Mouse (Mus musculus): ENCODE data around the gene St3gal5. TPM values are rescaled to one million over a fixed set of nuclear protein-coding genes. Genes with fewer than 3 reads are reported as not detected.

The St3gal5 gene
- total and polyA plus RNA-seq, 3 experiments: 24.4 to 51.8 TPM; not detected in 1

DNA sequence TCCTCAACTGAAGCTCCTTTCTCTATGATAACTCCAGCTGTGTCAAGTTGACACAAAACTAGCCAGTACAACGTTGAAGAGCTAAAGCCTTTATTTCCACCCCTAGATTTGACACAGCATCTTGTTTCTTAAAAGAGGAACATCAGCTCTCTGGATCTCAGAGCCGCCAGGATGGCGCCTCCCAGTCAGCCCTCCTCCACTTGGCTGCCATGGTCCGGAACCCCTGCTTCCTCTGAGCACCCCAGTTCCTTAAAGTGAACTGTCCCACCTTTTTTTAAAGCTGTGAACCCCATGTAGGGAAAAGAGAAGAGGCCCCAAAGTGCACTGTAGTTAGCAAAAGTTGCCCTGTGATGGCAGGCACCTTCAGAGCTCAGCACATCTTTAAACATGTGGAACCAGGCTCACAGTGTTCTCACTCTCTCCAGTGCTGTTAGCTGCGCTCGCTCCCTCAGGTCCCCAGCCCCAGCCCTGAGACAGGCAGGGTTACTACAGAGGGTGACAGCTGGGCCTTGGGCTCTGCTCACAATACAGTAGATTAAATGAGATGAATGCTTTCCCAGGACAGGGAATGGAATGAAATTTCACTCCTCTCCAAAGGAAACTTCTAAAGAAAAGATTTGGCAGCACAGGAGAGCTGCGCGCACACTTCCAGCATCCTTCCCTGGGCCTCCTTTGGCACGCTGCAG, 42.3 kb downstream of the St3gal5 start:
- no peaks in the 10 kb centered on the region for H3K79me2 ChIP-seq (ENCODE audit: control insufficient read depth, insufficient read depth, low read length, poor library complexity)
- peak; percentile 73 for DNase-seq (ENCODE audit: low read depth, low spot score)
- H3K36me3 ChIP-seq (ENCODE audit: control insufficient read depth in 1 of 2, insufficient read depth in 2 of 2, low read length in 2 of 2): peaks cover 1 to 37% of the 10 kb centered on the region in 2 experiments
- H3K27ac ChIP-seq (ENCODE audit: control insufficient read depth, low read depth, low read length): peak overlapping the region; percentile 68
- H3K27me3 ChIP-seq (ENCODE audit: control insufficient read depth in 1 of 2, insufficient read depth in 2 of 2, low read length in 2 of 2): no peaks in the 10 kb centered on the region
- H3K9ac ChIP-seq (ENCODE audit: control insufficient read depth, low read depth, low read length, poor library complexity, severe bottlenecking): no peak overlapping the region
- TF ChIP-seq KAT2A (conservative IDR thresholded peaks at IDR 0.05; ENCODE audit: low read depth, low read length): no peak
- peak; percentile 41; the same call in 1 of the 2 replicates for TF ChIP-seq ZNF384 (IDR thresholded peaks at IDR 0.05; ENCODE audit: low read depth, low read length)
- TF ChIP-seq EP300 (IDR thresholded peaks at IDR 0.05; ENCODE audit: low read depth in 1 of 2, low read length in 2 of 2): 0 out of 4 replicates have a peak, but pooled peaks have one; percentile 5 to 13
- H3K4me1 ChIP-seq (ENCODE audit: control insufficient read depth in 1 of 2, insufficient read depth in 2 of 2, low read length in 2 of 2): peaks cover 8 to 35% of the 10 kb centered on the region in 2 experiments
- no peak overlapping the region for H3K4me3 ChIP-seq (ENCODE audit: control insufficient read depth in 1 of 2, insufficient read depth in 1 of 2, low read depth in 2 of 2, low read length in 2 of 2)
- H3K9me3 ChIP-seq (replicated peaks; ENCODE audit: insufficient read depth, low read length): no peaks in the 10 kb centered on the region

DNA sequence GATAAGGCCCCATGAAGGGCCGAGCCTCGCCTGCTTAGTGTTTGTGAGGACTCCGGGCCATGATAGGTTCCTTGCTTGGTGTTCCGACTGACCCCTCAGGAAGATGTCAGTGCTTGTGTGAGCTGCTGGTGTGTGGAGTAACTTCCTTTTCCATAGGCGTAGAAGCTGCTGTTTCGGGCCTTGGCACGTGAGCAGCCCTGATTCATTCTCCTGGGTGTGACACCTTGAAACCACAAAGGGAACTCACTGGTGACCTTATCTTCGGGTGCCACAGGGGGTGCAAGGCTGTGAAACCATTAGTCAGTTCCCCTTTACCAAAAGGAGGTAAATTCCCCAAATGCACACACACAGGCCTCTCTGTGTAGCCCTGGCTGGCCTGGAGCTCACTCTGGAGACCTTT, 43.0 kb downstream of the St3gal5 start:
- H3K9me3 ChIP-seq (replicated peaks; ENCODE audit: insufficient read depth, low read length): no peaks in the 10 kb centered on the region
- H3K9ac ChIP-seq (ENCODE audit: control insufficient read depth, low read depth, low read length, poor library complexity, severe bottlenecking): no peak overlapping the region
- H3K79me2 ChIP-seq (ENCODE audit: control insufficient read depth, insufficient read depth, low read length, poor library complexity): no peaks in the 10 kb centered on the region
- H3K36me3 ChIP-seq (ENCODE audit: control insufficient read depth in 1 of 2, insufficient read depth in 2 of 2, low read length in 2 of 2): peaks cover 1 to 31% of the 10 kb centered on the region in 2 experiments
- peak; percentile 95 for DNase-seq (ENCODE audit: low read depth, low spot score)
- no peaks in the 10 kb centered on the region for H3K27me3 ChIP-seq (ENCODE audit: control insufficient read depth in 1 of 2, insufficient read depth in 2 of 2, low read length in 2 of 2)
- H3K4me1 ChIP-seq (ENCODE audit: control insufficient read depth in 1 of 2, insufficient read depth in 2 of 2, low read length in 2 of 2): peaks cover 4 to 28% of the 10 kb centered on the region in 2 experiments; a peak in 3 of 4 replicates
- H3K4me3 ChIP-seq (ENCODE audit: control insufficient read depth in 1 of 2, insufficient read depth in 1 of 2, low read depth in 2 of 2, low read length in 2 of 2): no peak overlapping the region
- H3K27ac ChIP-seq (ENCODE audit: control insufficient read depth, low read depth, low read length): peak overlapping the region; percentile 68
- no peak for TF ChIP-seq ZC3H11A (IDR thresholded peaks at IDR 0.05; ENCODE audit: low read depth, low read length)
- TF ChIP-seq NRF1 (IDR thresholded peaks at IDR 0.05; ENCODE audit: insufficient read depth, low read depth, low read length, poor library complexity, severe bottlenecking): no peak
- no peak for TF ChIP-seq ELF1 (IDR thresholded peaks at IDR 0.05; ENCODE audit: low read depth, low read length)
- TF ChIP-seq MYC (IDR thresholded peaks at IDR 0.05; ENCODE audit: low read depth, low read length): peak; percentile 86
- no peak for TF ChIP-seq SMC3 (IDR thresholded peaks at IDR 0.05; ENCODE audit: low read depth, low read length)
- no peak; the same call in 1 of the 2 replicates for TF ChIP-seq POLR2AphosphoS2 (IDR thresholded peaks at IDR 0.05; ENCODE audit: low read length)
- TF ChIP-seq JUND (IDR thresholded peaks at IDR 0.05; ENCODE audit: low read depth, low read length): no peak
- TF ChIP-seq TAL1 (IDR thresholded peaks at IDR 0.05; ENCODE audit: low read length): peak; percentile 92
- TF ChIP-seq MAZ (IDR thresholded peaks at IDR 0.05; ENCODE audit: low read depth, low read length): peak; percentile 70; the same call in 1 of the 2 replicates
- TF ChIP-seq MYB (IDR thresholded peaks at IDR 0.05; ENCODE audit: low read depth, low read length): no peak
- TF ChIP-seq POLR2A (IDR thresholded peaks at IDR 0.05; ENCODE audit: control insufficient read depth in 1 of 2, insufficient read depth in 1 of 2, low read depth in 1 of 2, low read length in 2 of 2, poor library complexity in 1 of 2): peak in 1 of 2 experiments; percentile 31; a peak in 1 of 4 replicates
- TF ChIP-seq USF1 (IDR thresholded peaks at IDR 0.05; ENCODE audit: low read depth, low read length): peak; percentile 90
- TF ChIP-seq MAFK (IDR thresholded peaks at IDR 0.05; ENCODE audit: borderline replicate concordance, low read depth, low read length): peak; percentile 69
- TF ChIP-seq KAT2A (conservative IDR thresholded peaks at IDR 0.05; ENCODE audit: low read depth, low read length): no peak
- peak; percentile 90 for TF ChIP-seq MAX (IDR thresholded peaks at IDR 0.05; ENCODE audit: low read length)
- no peak for TF ChIP-seq HCFC1 (IDR thresholded peaks at IDR 0.05; ENCODE audit: low read depth, low read length)
- TF ChIP-seq NELFE (IDR thresholded peaks at IDR 0.05; ENCODE audit: low read depth, low read length): no peak
- no peak for TF ChIP-seq E2F4 (IDR thresholded peaks at IDR 0.05; ENCODE audit: borderline replicate concordance, low read depth, low read length)
- TF ChIP-seq RAD21 (IDR thresholded peaks at IDR 0.05; ENCODE audit: low read depth, low read length): no peak
- peak in 1 of 2 experiments; percentile 54; a peak in 1 of 4 replicates for TF ChIP-seq USF2 (IDR thresholded peaks at IDR 0.05; ENCODE audit: borderline replicate concordance in 1 of 2, insufficient read depth in 1 of 2, low read depth in 1 of 2, low read length in 2 of 2)
- peak; percentile 90 for TF ChIP-seq TCF12 (IDR thresholded peaks at IDR 0.05; ENCODE audit: low read depth, low read length)
- peak; percentile 99 for TF ChIP-seq RCOR1 (IDR thresholded peaks at IDR 0.05; ENCODE audit: low read depth, low read length)
- TF ChIP-seq MXI1 (IDR thresholded peaks at IDR 0.05; ENCODE audit: low read depth, low read length): peak; percentile 75; the same call in 1 of the 2 replicates
- TF ChIP-seq ZNF384 (IDR thresholded peaks at IDR 0.05; ENCODE audit: low read depth, low read length): no peak
- no peak for TF ChIP-seq ZKSCAN1 (IDR thresholded peaks at IDR 0.05; ENCODE audit: low read depth, low read length)
- TF ChIP-seq MEF2A (IDR thresholded peaks at IDR 0.05; ENCODE audit: extremely low read depth, insufficient replicate concordance, low read depth, low read length, poor library complexity, severe bottlenecking): no peak
- peak; percentile 75 for TF ChIP-seq SIN3A (IDR thresholded peaks at IDR 0.05; ENCODE audit: low read length)
- TF ChIP-seq CTCF (IDR thresholded peaks at IDR 0.05 in 2 of 3, conservative IDR thresholded peaks at IDR 0.05 in 1 of 3; ENCODE audit: control insufficient read depth in 1 of 3, insufficient read depth in 1 of 3, low read depth in 2 of 3, low read length in 3 of 3, poor library complexity in 1 of 3, severe bottlenecking in 1 of 3): no peak
- no peak for TF ChIP-seq CHD2 (IDR thresholded peaks at IDR 0.05; ENCODE audit: low read length)
